Mouse (Mus musculus): ENCODE results near the gene Hephl1.

- TF ChIP-seq USF1 (IDR thresholded peaks at IDR 0.05; ENCODE audit: low read depth, low read length) (no peak), NELFE (IDR thresholded peaks at IDR 0.05; ENCODE audit: low read depth, low read length) (no peak), POLR2A (IDR thresholded peaks at IDR 0.05; ENCODE audit: low read depth, low read length) (no peak), CTCF (conservative IDR thresholded peaks at IDR 0.05 in 1 of 2, IDR thresholded peaks at IDR 0.05 in 1 of 2; ENCODE audit: low read depth in 2 of 2, low read length in 2 of 2) (peak in 1 of 2 experiments; percentile 60; a peak in 2 of 4 replicates), JUN (IDR thresholded peaks at IDR 0.05; ENCODE audit: insufficient read depth, low read depth, low read length) (no peak), EP300 (IDR thresholded peaks at IDR 0.05; ENCODE audit: low read length) (no peak), E2F4 (IDR thresholded peaks at IDR 0.05; ENCODE audit: insufficient replicate concordance, low read depth, low read length) (no peak), USF2 (conservative IDR thresholded peaks at IDR 0.05; ENCODE audit: low read depth, low read length) (no peak), MAZ (IDR thresholded peaks at IDR 0.05; ENCODE audit: low read depth, low read length) (no peak), ETS1 (conservative IDR thresholded peaks at IDR 0.05; ENCODE audit: low read depth, low read length) (no peak), CHD2 (IDR thresholded peaks at IDR 0.05; ENCODE audit: low read length) (no peak), SIN3A (IDR thresholded peaks at IDR 0.05; ENCODE audit: low read length) (no peak), CHD1 (IDR thresholded peaks at IDR 0.05; ENCODE audit: low read depth, low read length) (no peak), MEF2A (IDR thresholded peaks at IDR 0.05; ENCODE audit: borderline replicate concordance, low read depth, low read length) (no peak)
These were observed 9.0 kb upstream of the Hephl1 start for GRCm38 (mm10) chr9:15120841-15121358.
